Mouse (Mus musculus): Measurements from ENCODE around the gene Itm2c.

Gene Itm2c

GRCm38 (mm10) chr1:85935148-85935852 lies 41.2 kb downstream of the Itm2c start:
- DNase-seq, result peak in 1 of 2 experiments; percentile 29

GRCm38 (mm10) chr1:85936265-85936664 lies 42.2 kb downstream of the Itm2c start:
- DNase-seq, result no peak

- no peak for DNase-seq
Measured at GRCm38 (mm10) chr1:85937323-85937722, 43.2 kb downstream of the Itm2c start.

- DNase-seq, result no peak
Measured at GRCm38 (mm10) chr1:85942318-85942717, 48.2 kb downstream of the Itm2c start.

- DNase-seq, result no peak
Measured at GRCm38 (mm10) chr1:85949085-85949684, 55.1 kb downstream of the Itm2c start.

- DNase-seq, result no peak
Measured at GRCm38 (mm10) chr1:85955150-85955549, 61.1 kb downstream of the Itm2c start.

GRCm38 (mm10) chr1:85957290-85957689 lies 63.2 kb downstream of the Itm2c start:
- DNase-seq, result no peak

- DNase-seq, result peak; percentile 32 to 50
Measured at GRCm38 (mm10) chr1:85957942-85958619, 64.0 kb downstream of the Itm2c start.
